Mouse (Mus musculus) left cerebral cortex, adult 11 months (tissue): ENCODE measurements at regions not wholly inside any gene's neighbourhood (a gene's known extent, or its start where the extent isn't known, plus 50 kb on each side); places are given as distances from the start of the nearest gene placed in this dataset.

Source experiments
- DNase-seq: peaks from one replicate; pipeline ENCODE4 v3.0.0; 2022; ENCODE audit warnings: low spot score

- no peak for DNase-seq
Measured at GRCm38 (mm10) chr13:29136231-29136630, 182.7 kb upstream of the Sox4 start.

- no peak for DNase-seq
Measured at GRCm38 (mm10) chr13:29127499-29127898, 174.0 kb upstream of the Sox4 start.

DNA sequence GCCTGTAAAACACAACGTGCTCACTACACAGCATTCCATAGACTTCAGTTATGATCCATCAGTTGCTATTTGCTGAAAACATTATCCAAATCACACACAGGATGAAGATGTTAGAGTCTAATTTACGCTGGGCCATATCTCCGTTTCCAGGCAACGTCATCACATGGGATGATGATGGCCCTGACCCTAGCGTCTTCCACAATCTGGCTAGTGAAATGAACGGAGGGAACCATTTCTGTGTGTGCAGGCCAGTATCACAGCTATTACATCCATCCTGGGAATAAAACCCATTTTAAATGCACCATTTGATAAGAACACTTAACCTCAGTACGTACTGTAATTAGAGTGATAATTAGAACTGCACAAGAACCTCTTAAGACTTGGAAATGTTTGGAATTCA is 170.0 kb upstream of the Sox4 start:
- DNase-seq, result no peak

GRCm38 (mm10) chr13:29121121-29121520 is 167.6 kb upstream of the Sox4 start:
- DNase-seq, result no peak

GRCm38 (mm10) chr13:29119357-29119756 is 165.8 kb upstream of the Sox4 start:
- no peak for DNase-seq

DNA sequence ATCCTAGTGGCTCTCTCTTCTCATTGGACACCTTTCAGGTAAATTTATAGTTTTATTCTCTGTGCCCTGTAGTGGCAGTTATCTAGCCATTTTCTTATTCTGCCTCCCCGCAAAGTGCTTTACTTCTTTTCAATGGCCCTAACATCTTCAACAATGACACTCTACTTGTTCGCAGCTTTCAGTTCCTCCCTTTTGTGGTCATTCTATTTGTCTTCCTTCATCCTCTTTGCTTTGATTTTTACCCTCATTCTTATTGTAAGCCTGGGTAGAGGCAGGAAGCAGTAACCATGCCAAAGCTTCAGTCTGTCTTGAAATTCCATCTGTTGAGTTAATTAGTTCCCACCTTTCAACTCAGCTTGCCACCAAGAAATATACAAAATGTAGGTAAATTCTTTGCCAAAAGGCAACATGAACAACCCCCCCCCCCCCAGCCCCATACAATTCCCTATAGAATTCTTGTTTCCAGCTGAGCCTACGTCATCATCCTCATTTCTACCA is 161.5 kb upstream of the Sox4 start:
- no peak for DNase-seq

DNA sequence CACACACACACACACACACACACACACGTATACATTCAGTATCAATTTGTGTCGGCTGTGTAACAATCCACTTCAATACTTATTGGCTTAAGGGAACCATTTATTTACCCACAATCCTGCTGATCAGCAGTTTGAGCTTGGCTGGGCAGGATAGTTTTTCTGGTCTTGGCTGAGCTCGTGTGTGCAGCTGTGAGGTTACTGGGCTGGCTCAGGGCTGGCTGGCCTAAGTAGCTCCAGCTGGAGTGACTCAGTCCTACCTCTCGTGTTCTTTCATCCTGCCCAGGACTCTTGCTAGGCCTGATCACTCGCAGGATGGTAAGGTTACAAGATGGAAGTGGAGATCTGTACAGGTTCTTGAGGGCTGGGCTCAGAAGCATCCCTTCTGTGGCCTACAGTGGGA is 156.6 kb upstream of the Sox4 start:
- DNase-seq, result no peak

GRCm38 (mm10) chr13:29109064-29109856 is 155.7 kb upstream of the Sox4 start:
- DNase-seq, result no peak

GRCm38 (mm10) chr13:29108214-29108613 is 154.7 kb upstream of the Sox4 start:
- DNase-seq, result no peak

- no peak for DNase-seq
Measured at GRCm38 (mm10) chr13:29092166-29092565, 138.7 kb upstream of the Sox4 start.

DNA sequence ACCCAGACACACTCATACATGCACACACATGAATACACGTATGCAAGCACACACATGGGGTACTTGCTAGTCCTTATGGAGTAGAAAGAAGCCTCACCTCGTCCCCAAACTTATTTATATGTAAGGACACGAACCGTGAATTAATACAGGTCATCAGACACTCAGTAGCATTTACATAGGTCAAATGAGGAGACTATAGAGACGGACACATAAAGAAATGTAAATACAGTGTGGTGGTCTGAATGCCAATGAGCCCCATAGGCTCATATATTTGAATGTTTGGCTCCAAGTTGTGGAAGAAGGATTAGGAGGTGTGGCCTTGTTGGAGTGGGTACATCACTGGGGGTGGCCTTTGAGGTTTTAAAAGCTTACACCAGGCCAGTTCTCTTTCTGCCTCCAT is 133.3 kb upstream of the Sox4 start:
- DNase-seq, result no peak

DNA sequence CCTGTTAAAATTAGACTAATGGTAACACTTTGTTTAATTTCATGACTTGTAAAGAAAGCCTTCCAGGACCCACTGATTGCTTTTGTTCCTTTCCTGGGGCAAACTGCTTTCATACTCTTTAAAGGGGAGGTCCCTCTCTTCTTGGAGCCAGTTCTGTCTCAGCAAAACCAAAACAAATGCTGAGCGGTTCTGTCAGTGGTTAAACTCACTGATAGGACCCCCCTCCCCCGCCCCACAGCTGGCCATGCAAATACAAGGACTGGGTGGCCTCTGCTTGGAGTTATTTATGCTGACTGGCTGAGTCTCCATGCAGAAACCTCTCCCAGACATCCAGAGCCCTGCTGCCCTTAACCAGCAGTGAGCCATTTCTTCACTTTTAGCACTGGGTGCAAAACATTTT is 127.6 kb upstream of the Sox4 start:
- DNase-seq, result no peak

DNA sequence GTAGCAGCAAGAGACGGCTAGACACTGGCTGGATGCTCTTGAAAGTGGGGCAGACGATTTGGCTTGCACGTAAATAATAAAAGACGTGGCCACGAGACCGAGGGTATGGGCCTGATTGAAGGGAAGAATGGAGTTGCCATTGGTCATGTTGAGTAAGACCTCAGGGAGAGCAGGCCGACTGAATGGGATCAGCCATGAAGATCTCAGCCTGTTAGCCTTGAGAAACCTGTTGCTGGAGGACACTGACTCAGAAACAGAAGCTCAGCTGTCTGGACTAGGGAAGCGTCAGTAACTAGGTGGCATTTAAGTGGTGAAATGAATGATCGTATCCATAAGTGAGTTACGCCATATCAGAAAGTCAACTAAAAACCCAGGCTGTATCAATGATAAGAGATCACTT is 126.3 kb upstream of the Sox4 start:
- no peak for DNase-seq

DNA sequence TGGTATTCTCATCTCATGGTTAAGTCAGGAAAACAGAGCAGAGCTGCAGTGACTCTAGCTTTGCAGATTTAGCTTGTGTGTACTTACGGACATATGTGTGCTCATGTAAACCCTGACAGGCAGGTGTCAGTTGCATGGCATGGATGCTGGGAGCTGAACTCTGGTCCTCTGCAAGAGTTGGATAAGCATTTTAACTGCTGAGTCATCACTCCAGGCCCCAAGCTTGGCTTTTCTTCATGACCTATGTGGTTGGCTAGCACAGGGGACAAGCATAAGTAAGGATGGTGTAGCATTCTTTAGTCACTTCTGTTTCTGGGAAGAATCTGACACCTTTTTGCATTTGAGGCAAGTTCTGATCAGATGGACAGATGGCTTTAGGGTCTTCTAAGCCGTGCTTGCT is 120.1 kb upstream of the Sox4 start:
- DNase-seq, result no peak

DNA sequence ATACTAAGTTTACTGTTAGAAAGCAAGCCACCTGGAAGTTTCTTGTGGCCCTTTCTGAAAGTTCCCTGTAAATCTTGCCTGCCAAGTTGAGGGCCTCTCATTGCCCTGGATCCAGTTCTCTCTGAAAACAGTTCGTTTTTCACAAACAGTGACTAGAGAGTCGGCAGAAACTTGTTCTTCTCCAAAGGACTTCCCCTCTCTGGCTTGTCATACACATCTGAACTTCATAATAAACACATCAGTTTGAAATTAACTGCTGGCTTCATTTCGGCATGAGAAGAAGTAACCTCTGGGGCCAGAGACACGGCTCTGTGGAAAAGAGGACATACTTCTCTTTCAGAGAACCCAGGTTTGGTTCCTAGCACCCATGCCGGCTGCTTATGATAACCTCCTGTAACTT is 110.4 kb upstream of the Sox4 start:
- DNase-seq, result no peak

GRCm38 (mm10) chr13:29058685-29059084 is 105.2 kb upstream of the Sox4 start:
- DNase-seq, result no peak

DNA sequence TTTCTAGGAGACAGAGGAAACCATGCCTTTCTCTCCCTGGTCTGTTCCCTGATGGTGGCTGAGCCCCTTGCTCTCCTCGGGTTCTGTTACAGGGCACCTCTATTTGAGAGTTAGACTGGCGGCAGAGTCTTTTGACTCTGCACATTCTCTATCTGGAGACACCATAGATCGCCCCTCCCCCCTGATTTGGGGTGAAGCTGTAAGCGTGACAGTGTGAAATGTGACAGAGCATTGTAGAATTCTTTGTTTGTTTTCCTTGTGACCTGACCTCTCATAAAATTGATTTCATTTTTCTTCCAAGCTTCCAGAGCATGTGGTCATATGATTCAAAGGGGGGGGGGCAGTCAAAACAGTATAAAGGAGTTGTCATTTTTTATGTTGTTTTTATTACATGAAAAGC is 96.2 kb upstream of the Sox4 start:
- no peak for DNase-seq

DNA sequence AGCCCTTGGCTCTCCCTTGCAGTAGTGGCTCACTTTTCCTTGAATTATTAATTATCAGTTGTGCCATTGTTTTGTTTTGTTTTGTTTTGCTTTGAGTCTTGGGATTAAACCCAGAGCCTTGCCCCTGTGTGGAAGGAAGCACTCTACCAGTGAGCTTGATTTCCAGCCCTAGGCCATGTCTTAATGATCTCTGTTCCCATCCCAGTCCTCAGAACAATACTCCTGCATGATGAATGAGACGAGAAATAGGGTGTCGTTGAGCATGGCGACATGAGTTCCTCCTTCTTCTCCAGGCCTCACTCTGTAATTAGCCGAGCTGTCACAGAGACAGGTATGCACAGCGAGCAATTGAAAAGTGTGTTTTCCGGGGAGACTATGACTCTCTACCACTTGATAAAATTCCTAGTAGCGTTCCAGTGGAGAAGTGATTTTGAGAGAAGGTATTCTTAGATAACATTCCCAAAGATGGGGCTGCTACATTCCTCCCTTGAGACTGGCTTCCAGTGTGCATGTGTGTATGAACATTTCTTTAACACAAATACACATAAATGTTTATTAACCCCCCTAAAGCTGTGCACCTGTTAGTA is 95.6 kb upstream of the Sox4 start:
- no peak for DNase-seq

GRCm38 (mm10) chr13:29044655-29045054 is 91.1 kb upstream of the Sox4 start:
- DNase-seq, result no peak

DNA sequence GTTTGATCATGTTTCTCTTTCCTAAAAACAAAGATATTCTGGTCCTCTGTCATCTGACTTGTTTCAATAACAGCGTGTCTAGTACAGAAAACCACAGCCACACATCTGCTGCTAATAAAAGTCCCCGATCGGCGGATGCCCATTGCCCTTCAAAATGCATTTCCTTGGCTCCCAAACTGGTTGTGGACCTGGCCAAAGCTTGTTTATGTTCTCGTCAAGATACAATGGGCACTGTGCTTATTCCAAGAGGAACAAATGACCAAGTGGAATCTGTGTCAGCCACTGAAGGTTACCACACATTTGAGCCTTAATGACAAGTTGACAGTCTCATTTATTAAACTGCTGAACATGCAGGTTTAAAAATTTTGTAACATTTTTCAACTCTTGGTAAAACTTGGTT is 86.8 kb upstream of the Sox4 start:
- DNase-seq, result no peak

GRCm38 (mm10) chr13:29034904-29035303 is 81.4 kb upstream of the Sox4 start:
- no peak for DNase-seq

GRCm38 (mm10) chr13:29034444-29034843 is 80.9 kb upstream of the Sox4 start:
- DNase-seq, result no peak

DNA sequence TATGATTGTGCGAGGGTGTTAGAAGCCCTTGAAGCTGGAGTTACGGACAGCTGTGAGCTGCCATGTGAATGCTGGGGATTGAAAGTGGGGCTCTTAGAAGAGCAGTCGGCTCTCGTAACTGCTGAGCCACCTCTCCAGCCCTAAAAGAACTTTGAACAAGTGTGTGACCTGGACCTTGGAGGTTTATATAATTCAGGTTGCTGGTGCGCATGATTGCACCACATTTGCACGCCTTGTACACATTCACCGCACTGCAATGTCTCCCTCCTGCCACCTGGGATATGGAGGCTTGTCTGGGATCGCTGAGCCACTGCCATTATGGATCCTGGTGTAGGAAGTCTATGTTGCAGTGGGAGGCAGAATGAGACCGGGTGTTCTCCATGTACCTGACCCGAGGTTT is 73.6 kb upstream of the Sox4 start:
- DNase-seq, result no peak

DNA sequence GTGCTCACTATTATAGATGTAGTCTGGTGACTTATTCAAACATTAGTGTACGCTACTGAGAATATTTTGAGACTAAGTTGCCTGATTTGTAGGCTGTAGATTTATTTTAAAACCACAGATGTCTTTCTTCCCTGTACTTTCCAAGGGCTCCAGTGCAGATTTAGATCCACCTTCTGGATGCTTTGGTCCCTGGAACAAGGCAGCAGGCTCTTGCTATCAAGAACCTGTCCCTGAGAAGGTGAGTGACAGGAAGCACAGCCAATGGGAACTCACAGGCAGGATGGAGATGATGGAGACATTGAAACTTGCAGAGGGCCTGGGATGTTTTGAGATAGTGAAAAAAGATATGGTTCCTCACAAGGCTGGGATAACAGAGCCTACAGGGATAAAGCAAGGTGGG is 70.0 kb upstream of the Sox4 start:
- no peak for DNase-seq
